Mouse (Mus musculus): ENCODE results near the gene Orai1. TPM values are rescaled to one million over a fixed set of nuclear protein-coding genes. Genes with fewer than 3 reads are reported as not detected.
A peak's percentile ranks its signal among the peaks of the same experiment; 100 is the strongest.
"Not testable (repeated sequence)": the region's sequence is repeated elsewhere in the genome, so short reads cannot be mapped to it uniquely, and the experiment has no call there.

Orai1 gene
- total RNA-seq, 2 experiments from 2014 or later, result 7.8 to 23.6 TPM

DNA sequence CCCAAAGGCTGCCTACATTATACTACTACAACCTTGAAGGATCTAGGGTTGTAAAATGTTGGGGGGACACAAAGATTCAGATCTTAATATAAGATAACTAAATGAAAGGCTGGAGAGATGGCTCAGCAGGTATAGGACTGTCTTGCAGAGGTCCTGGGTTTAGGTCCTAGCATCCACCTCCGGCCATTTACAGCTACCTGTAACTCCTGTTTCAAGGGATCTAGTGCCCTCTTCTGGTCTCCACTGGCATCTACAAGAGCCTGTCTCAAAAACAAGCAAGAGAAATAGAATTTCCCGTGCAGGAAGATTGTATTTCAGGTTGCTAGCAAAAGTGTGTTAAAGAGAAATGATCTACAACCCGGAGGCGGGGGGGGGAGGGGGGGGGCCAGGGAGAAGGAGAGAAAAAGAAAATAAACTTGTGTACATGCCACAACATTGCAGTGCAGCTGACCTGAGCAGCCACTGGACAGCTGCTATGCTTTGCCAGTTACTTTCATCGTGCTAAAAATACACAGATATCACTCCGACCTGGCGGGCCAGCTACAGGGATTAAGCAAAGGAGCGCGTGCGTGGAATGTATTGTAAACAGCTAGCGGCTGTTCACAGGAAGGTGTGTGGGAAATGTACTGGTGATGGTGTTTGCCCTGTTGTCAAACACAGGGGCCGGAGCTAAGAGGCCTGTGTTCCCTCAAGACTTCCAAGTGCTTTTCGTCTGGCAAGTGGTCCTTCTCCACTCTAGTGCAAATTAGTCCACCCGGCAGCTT lies 45.1 kb downstream of the Orai1 start:
- peak; percentile 42 for ATAC-seq (replicated peaks; ENCODE audit: low FRiP score, poor library complexity, severe bottlenecking)

DNA sequence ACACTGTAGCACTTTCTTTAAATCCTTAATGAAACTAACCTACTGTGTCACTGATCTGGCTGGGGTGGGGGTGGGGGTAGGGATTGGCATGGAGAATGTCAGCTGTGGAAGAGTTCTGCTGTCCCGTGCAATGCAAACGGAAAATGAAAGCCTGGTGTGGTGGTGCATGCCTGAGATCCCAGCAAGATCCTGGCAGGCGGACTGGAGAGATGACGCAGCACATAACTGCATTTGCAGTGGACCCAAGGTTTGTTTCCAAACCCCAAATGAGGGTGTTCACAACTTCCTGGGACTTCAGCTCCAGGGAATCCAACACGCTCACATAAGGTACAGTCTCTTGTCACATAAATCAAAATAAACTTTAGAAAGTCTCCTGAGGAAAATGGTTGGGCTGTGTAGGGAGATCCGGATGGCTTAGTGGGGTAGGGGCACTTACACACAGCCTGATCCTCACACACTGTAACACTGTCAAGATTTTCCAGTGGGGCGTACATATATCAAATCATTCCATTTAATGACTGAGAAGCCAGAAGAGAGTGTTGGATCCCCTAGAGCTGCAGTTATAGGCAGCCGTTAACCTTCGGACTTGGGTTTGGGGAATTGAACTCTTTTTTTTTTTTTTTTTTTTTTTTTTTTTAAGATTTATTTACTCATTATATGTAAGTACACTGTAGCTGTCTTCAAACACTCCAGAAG lies 46.0 kb downstream of the Orai1 start:
- ATAC-seq (replicated peaks; ENCODE audit: low FRiP score, poor library complexity, severe bottlenecking), result no peak

DNA sequence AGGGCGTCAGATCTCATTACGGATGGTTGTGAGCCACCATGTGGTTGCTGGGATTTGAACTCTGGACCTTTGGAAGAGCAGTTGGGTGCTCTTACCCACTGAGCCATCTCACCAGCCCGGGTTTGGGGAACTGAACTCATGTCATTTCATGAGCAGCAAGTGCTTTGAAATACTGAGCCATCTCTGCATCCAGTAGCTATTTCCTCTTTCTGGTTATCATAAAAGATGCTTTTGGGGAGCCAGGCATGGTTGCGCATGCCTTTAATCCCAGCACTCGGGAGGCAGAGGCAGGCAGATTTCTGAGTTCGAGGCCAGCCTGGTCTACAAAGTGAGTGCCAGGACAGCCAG lies 46.5 kb downstream of the Orai1 start:
- ATAC-seq (replicated peaks; ENCODE audit: low FRiP score, poor library complexity, severe bottlenecking), result not testable (repeated sequence)

DNA sequence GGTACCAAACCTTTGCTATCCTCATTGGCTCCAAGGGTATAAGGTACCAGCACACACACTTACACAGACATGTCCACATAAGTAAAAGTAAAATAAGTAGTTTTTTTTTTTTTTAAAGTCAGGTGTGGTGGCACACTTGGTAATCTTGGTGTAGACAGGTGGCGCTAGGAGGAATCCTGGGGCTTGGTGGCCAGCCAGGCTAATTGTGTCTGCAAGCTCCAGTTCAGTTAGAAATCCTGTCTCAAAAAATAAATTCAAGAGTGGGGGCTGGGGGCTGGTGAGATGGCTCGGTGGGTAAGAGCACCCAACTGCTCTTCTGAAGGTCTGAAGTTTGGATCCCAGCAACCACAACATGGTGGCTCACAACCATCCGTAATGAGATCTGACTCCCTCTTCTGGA lies 48.3 kb downstream of the Orai1 start:
- ATAC-seq (replicated peaks; ENCODE audit: low FRiP score, poor library complexity, severe bottlenecking), result no peak

DNA sequence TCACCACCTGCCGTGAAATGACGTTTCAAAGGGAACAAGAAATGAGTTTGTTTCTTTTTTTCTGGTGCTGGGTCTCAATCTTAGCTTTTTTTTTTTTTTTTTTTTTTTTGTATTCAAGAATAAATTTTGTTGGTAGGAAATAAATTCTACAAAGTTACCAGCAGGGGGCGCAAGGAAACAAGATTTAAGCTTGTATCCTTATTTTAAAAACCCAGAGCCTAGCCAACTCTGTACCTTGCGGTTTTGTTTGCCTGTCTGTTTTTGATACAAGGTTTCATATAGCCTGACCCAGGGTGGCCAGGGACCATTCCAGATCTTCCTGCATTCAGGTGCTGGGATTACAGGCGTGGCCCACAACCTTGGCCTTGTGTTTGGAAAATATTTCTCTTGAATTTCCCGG lies 49.3 kb downstream of the Orai1 start:
- ATAC-seq (replicated peaks; ENCODE audit: low FRiP score, poor library complexity, severe bottlenecking), result peak; percentile 48

DNA sequence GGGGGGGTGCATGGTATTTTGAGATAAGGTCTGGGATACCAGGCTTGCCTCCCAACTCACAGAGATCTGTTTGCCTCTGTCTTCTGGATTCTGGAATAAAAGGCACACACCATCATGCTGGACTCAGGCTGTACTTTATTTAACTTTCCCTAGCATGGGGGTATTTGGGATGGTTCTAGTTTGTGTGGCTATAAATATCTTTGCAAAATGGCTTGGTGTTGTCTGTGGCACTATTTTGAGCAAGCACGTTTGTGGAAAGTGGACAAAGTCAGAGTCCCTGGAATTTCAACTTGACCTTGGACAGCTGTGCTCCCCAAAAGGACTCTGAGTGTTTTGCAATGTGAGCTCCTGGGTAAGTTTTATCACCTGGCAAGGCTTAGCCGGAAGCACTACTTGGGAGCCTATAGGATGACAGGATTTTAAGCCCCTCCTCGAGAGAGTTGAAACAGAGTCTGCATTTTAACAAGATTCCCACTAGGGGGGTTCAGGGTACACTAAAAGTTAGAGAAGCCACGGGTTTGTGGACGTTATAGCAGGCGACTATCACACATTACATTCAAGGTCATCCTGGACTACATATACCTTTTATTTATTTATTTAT lies 52.6 kb downstream of the Orai1 start:
- peak; percentile 90 for ATAC-seq (replicated peaks; ENCODE audit: low FRiP score, poor library complexity, severe bottlenecking)

DNA sequence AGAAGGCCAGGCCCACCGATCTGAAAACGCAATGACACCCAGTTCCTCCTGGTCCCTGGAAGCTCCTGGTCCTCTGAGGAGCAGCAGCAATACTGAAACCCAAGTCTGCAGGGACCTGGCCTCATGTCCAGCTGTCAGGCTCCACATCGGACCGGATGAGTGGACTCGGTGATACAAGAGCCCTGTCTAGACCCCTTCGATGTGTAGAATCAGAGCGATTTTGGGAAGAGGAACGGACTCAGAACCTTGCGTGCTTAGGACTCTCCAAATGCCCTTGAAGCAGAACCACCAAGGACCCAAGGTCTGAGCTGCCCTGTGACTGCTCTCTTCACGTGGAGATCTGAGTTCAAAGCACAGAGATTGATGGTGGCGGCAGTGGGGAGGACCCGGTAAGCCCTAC lies 53.2 kb downstream of the Orai1 start, which contains the start of gene Tmem120b:
Tmem120b (plus strand) TSS at position 301 of the 400 bp plus-strand sequence.
- no peak for ATAC-seq (replicated peaks; ENCODE audit: low FRiP score, poor library complexity, severe bottlenecking)

DNA sequence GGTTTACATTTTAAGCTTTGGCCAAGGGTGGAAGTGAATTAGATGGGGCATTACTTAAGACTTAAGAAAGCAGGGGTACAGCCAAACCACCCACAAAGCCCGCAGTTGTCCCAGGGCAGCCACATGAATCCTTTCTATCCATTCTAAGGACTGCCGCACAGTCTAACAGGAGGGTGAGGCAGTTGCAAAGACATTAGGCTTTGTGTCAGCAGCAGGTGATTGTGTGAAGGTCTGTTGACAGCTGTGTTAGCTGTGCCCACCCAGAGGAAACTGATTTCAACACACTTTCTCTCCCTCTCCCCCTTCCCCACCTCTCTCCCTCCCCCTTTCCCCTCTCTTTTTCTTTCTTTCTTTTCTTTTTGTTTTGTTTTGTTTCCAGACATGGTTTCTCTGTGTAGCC lies 53.8 kb downstream of the Orai1 start:
- no peak for ATAC-seq (replicated peaks; ENCODE audit: low FRiP score, poor library complexity, severe bottlenecking)

DNA sequence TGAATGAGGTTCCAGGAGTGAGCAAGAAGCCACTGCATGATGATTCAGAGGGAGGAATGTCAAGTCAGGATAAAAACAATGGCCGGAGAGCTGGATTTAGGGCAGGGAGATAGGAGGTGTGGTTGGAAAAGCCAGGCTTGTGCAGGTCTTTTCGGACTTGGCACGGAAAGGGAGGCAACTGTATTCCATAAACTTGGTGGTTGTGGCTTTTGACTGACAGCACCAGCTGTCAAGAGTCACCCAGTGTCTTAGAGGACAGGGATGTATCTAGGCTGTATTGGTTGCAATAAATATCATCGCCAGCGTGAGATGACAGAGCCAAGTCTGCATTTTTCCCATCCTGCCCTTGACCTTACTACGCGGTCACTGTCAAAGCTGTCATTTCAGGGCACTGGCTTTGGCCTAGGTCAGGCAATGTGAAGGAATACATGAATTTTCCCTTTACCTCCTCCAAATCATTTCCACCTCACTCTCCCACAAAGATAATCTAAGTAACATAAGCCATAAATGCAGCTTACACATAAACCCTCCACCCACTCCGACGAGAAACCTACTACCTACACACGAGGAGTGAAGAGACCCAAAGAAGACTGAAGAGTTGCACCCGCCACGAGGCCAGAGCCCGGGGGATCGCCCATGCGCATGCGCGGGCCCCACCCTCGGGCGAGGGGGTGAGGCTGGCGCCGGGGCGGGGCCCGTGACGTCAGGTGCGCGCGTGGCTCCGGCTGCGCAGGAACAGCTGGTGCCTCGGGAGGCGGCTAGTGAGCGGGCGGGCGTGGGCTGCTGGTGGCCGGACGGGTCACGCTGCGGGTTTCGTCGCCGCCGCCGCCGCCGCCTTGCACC lies 60.9 kb downstream of the Orai1 start:
- ATAC-seq (replicated peaks; ENCODE audit: low FRiP score, poor library complexity, severe bottlenecking), result peak; percentile 83

DNA sequence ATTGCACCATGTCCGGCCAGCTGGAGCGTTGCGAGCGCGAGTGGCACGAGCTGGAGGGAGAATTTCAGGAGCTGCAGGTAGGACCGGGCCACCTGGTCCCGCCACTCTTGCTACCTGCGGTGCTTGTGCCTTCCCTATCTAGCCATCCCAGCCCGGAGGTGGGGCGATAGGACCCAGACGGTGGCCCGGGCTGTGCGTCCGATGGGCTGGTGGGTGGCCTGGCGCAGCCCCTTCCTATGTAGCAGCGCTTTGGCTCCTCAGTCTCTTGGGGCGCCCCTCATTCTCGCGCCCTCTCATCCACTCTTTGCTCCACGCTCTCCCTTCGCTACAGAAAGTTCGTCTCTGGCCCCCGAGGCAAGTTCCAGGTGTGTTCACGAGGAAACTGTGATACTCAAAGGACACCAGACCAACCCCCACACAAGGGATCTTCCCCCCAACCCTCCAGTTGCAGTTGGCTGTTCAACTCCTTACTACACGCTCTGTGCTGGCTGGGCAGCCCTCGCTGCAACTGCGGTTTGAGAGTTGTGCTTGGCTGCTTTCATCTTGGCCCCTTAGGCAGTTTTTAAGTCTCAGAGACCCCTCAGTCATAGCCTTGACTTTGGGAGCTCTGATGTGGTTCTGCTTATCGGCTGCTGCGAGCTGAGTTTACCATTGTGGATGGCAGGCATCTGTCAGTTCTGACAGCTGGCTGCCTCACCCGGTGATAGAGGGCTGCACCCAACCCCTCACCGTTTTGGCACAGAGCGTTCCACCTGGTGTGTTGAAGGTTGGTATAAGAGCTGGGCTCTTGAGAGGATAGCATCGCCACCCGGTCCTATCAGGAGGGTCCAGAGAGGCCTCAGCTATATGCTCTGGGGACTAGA lies 61.8 kb downstream of the Orai1 start:
- ATAC-seq (replicated peaks; ENCODE audit: low FRiP score, poor library complexity, severe bottlenecking), result peak; percentile 78

DNA sequence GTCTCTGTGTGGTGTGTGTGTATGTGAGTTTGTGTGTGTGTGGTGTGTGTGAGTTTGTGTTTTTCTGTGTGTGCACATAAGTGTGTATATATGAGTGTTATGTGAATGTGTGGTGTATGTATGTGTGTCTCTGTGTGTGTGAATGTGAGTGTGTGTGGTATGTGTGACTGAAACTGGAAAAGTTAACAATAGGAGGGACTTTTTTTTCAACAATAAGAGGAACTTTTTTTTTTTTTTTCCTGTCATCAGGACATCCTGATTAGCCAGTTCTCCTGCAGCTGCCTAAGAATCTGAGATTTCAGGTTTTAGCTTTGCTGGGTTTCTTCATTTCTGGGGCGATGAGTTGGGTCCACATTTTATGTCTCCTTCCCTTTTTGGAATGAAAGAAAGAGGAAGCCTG lies 64.7 kb downstream of the Orai1 start:
- ATAC-seq (replicated peaks; ENCODE audit: low FRiP score, poor library complexity, severe bottlenecking), result no peak

DNA sequence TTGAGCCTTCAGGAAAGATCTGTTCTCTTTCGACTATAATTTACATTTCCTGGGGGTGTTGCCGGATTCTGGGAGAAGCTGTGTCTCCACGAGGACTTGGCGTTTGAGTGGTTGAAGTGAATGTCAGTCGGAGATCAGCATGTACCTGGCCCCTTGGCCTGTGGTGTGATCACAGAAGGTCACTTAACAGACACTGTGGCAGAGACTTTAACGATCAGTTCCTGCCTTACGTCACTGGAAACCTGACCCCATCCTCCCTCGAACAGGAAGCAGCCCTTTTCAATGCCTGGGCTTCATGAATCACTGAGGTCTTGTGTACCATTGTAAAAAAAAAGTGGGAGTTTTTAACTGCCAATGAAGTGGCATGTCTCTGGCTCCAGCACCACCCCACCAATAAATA lies 65.2 kb downstream of the Orai1 start:
- no peak for ATAC-seq (replicated peaks; ENCODE audit: low FRiP score, poor library complexity, severe bottlenecking)

Other genes with a start within 250 kb of the Orai1 start
- gene Camkk2, start 235.7 kb upstream of the Orai1 start, total RNA-seq (2015; ENCODE audit: low replicate concordance), result 10.9 and 24.0 TPM in 2 replicates
- 12.8 and 21.6 TPM in 2 replicates for gene Camkk2, start 235.7 kb upstream of the Orai1 start, total RNA-seq (2017; ENCODE audit: low replicate concordance)
- 76.7 and 89.7 TPM in 2 replicates for gene Anapc5, start 193.7 kb upstream of the Orai1 start, total RNA-seq (2015; ENCODE audit: low replicate concordance)
- 116 and 153 TPM in 2 replicates for gene Anapc5, start 193.7 kb upstream of the Orai1 start, total RNA-seq (2017; ENCODE audit: low replicate concordance)
- 5.9 and 8.5 TPM in 2 replicates for gene Rnf34, start 165.0 kb upstream of the Orai1 start, total RNA-seq (2015; ENCODE audit: low replicate concordance)
- gene Rnf34, start 165.0 kb upstream of the Orai1 start, total RNA-seq (2017; ENCODE audit: low replicate concordance), result 4.8 and 6.3 TPM in 2 replicates
- 7.5 and 9.4 TPM in 2 replicates for gene Kdm2b, start 25.3 kb upstream of the Orai1 start, total RNA-seq (2015; ENCODE audit: low replicate concordance)
- 11.3 and 28.3 TPM in 2 replicates for gene Kdm2b, start 25.3 kb upstream of the Orai1 start, total RNA-seq (2017; ENCODE audit: low replicate concordance)
- not detected in 2 replicates for gene Morn3, start 31.9 kb downstream of the Orai1 start, total RNA-seq (2015; ENCODE audit: low replicate concordance)
- gene Morn3, start 31.9 kb downstream of the Orai1 start, total RNA-seq (2017; ENCODE audit: low replicate concordance), result not detected in 2 replicates
- 14.4 and 28.6 TPM in 2 replicates for gene Tmem120b, start 53.3 kb downstream of the Orai1 start, total RNA-seq (2015; ENCODE audit: low replicate concordance)
- 25.6 and 61.1 TPM in 2 replicates for gene Tmem120b, start 53.3 kb downstream of the Orai1 start, total RNA-seq (2017; ENCODE audit: low replicate concordance)
- 1.5 and 2.1 TPM in 2 replicates for gene Rhof, start 117.6 kb downstream of the Orai1 start, total RNA-seq (2015; ENCODE audit: low replicate concordance)
- 0.70 and 2.1 TPM in 2 replicates for gene Rhof, start 117.6 kb downstream of the Orai1 start, total RNA-seq (2017; ENCODE audit: low replicate concordance)
- gene Setd1b, start 127.1 kb downstream of the Orai1 start, total RNA-seq (2015; ENCODE audit: low replicate concordance), result 15.6 and 19.2 TPM in 2 replicates
- gene Setd1b, start 127.1 kb downstream of the Orai1 start, total RNA-seq (2017; ENCODE audit: low replicate concordance), result 5.5 and 7.7 TPM in 2 replicates
- gene Psmd9, start 154.3 kb downstream of the Orai1 start, total RNA-seq (2015; ENCODE audit: low replicate concordance), result 6.9 and 25.5 TPM in 2 replicates
- gene Psmd9, start 154.3 kb downstream of the Orai1 start, total RNA-seq (2017; ENCODE audit: low replicate concordance), result 13.8 and 28.7 TPM in 2 replicates
- gene Hpd, start 167.7 kb downstream of the Orai1 start, total RNA-seq (2015; ENCODE audit: low replicate concordance), result not detected in 2 replicates
- gene Hpd, start 167.7 kb downstream of the Orai1 start, total RNA-seq (2017; ENCODE audit: low replicate concordance), result not detected in 2 replicates
- gene Wdr66, start 237.0 kb downstream of the Orai1 start, total RNA-seq (2015; ENCODE audit: low replicate concordance), result 0.84 and 11.9 TPM in 2 replicates
- 0.42 and 2.4 TPM in 2 replicates for gene Wdr66, start 237.0 kb downstream of the Orai1 start, total RNA-seq (2017; ENCODE audit: low replicate concordance)

Data from erythroblast, adult 5-6 weeks (primary cell).